ENCODE assay signal across 19 mouse cellular contexts in genomic region chr13:80798863-80799817, GRCm38 (mm10).
"Had no signal": no experiment of that assay in that cellular context is flagged by ENCODE, and none has a peak within 500 bp of the region (broad histone marks: within the 10 kb centered on the region; RNA-seq: fewer than 3 reads in every experiment).

No protein-coding gene starts in this region.

- H3K27ac ChIP-seq: midbrain, embryonic 10.5 days; midbrain, embryonic 12.5 days; neural tube, embryonic 13.5 days; neural tube, embryonic 15.5 days had no signal

- H3K9ac ChIP-seq: lung, embryonic 14.5 days; midbrain, embryonic 12.5 days; neural tube, embryonic 13.5 days; neural tube, embryonic 15.5 days had no signal

- H3K4me3 ChIP-seq: midbrain, embryonic 10.5 days; midbrain, embryonic 12.5 days; myocyte; neural tube, embryonic 13.5 days; neural tube, embryonic 15.5 days had no signal

- H3K9me3 ChIP-seq: midbrain, embryonic 10.5 days; midbrain, embryonic 12.5 days; neural tube, embryonic 13.5 days; neural tube, embryonic 15.5 days had no signal

- DNase-seq: lung, adult 18-20 months; lung, embryonic 14.5 days; lung, postnatal 10 days; lung, postnatal 4 days; midbrain, embryonic 14.5 days; retina, postnatal 1 day; right cerebral cortex, adult 18-20 months; right cerebral cortex, postnatal 25 days; right cerebral cortex, postnatal 4 days; spleen, adult 18-20 months; thymus, adult 18-20 months; thymus, postnatal 14 days; thymus, postnatal 36 days had no signal

- ATAC-seq: midbrain, embryonic 16.5 days had no signal

- H3K36me3 ChIP-seq: midbrain, embryonic 10.5 days; midbrain, embryonic 12.5 days; neural tube, embryonic 13.5 days; neural tube, embryonic 15.5 days had no signal

- H3K4me1 ChIP-seq: midbrain, embryonic 10.5 days; midbrain, embryonic 12.5 days; neural tube, embryonic 13.5 days; neural tube, embryonic 15.5 days had no signal

- H3K27me3 ChIP-seq: midbrain, embryonic 12.5 days; neural tube, embryonic 13.5 days; neural tube, embryonic 15.5 days had no signal

- H3K4me2 ChIP-seq: lung, embryonic 14.5 days; midbrain, embryonic 12.5 days; neural tube, embryonic 13.5 days; neural tube, embryonic 15.5 days had no signal
